Mouse (Mus musculus) lung, postnatal 0 days (tissue): Measurements from ENCODE around the gene Ugt1a9. TPM values are rescaled to one million over a fixed set of nuclear protein-coding genes. Genes with fewer than 3 reads are reported as not detected.

Experiments
- ATAC-seq: fragments of 200-750 bp; cut with Nextera tagmentation; 2 replicates; pipeline ENCODE4 v1.8.0; 2017; ENCODE audit warnings: moderate library complexity
- DNase-seq: peaks from one replicate; pipeline ENCODE4 v3.0.0-alpha.2; 2016; ENCODE audit warnings: low spot score
- H3K27ac ChIP-seq: fragments of 300-500 bp; sonication (generic); 2 replicates; pipeline ENCODE4 v1.5.1; 2014; ENCODE audit warnings: antibody characterized with exemption, mild to moderate bottlenecking, low read length, mixed read lengths
- H3K27me3 ChIP-seq: fragments of 300-500 bp; sonication (generic); replicated peaks from 2 replicates; pipeline ENCODE4 v1.6.1; 2014; ENCODE audit warnings: low read length, mixed read lengths; ENCODE audit not compliant: insufficient read depth
- H3K36me3 ChIP-seq: fragments of 300-500 bp; sonication (generic); 2 replicates; pipeline ENCODE4 v1.6.1; 2014; ENCODE audit warnings: low read length, mixed read lengths; ENCODE audit not compliant: insufficient read depth
- H3K4me1 ChIP-seq: fragments of 300-500 bp; sonication (generic); 2 replicates; pipeline ENCODE4 v1.6.1; 2014; ENCODE audit warnings: antibody characterized with exemption, low read depth, low read length, mixed read lengths; ENCODE audit not compliant: insufficient read depth
- H3K4me2 ChIP-seq: fragments of 300-500 bp; sonication (generic); replicated peaks from 2 replicates; pipeline ENCODE4 v1.6.1; 2014; ENCODE audit warnings: low read depth, mild to moderate bottlenecking, low read length, moderate library complexity, mixed read lengths
- H3K4me3 ChIP-seq: fragments of 300-500 bp; sonication (generic); 2 replicates; pipeline ENCODE4 v1.5.1; 2014; ENCODE audit warnings: low read depth, low read length
- H3K9ac ChIP-seq: fragments of 300-500 bp; sonication (generic); replicated peaks from 2 replicates; pipeline ENCODE4 v1.6.1; 2014; ENCODE audit warnings: low read depth, mild to moderate bottlenecking
- H3K9me3 ChIP-seq: fragments of 300-500 bp; sonication (generic); 2 replicates; pipeline ENCODE4 v1.6.1; 2016; ENCODE audit warnings: low read length, mixed read lengths
- CTCF ChIP-seq: IDR thresholded peaks from 2 replicates; pipeline ENCODE4 v1.5.1; 2016; ENCODE audit warnings: antibody characterized with exemption, mild to moderate bottlenecking
- EP300 ChIP-seq: IDR thresholded peaks from 2 replicates; pipeline ENCODE4 v1.6.1; 2016; ENCODE audit warnings: antibody characterized with exemption, mild to moderate bottlenecking, control low read depth
- WGBS: fragments of 180-500 bp; shearing (Covaris S2); extraction: QIAGEN DNeasy Blood & Tissue Kit; methylation state at CpG from one replicate; pipeline ENCODE4 v1.1.7; 2014; 5-methylcytosine and 5-hydroxymethylcytosine counted together
- polyA plus RNA-seq: library from polyadenylated mRNA; unstranded; fragments of >200 nt; fragmentation: Nextera tagmentation; extraction: Ambion mirVana; gene quantifications from 2 replicates; pipeline ENCODE4 v1.2.1, GENCODE M21; 2015

Ugt1a9 gene
- polyA plus RNA-seq, 1 experiment from 2014 or later = 0.13 TPM

DNA sequence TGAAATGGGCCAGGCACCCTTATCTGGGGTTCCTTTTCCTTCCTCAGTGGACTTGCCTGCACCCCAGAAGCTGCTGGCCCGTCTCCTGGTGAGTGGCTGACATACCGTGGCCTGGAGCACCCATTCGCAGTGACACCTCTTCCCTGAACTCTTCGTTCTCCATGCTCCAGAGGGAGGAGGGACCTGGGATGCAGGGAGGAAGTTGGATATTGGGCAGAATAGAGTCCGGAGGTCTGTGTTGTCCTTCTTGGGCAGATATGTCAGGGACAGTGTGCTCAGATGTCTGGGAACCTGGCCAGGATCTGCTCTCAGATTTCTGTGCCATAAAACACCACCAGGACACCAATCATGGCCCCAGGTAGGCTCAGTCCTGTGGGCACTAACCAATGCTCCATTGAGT lies 169.5 kb downstream of the Ugt1a9 start:
- TF ChIP-seq CTCF = no peak
- no peak for TF ChIP-seq EP300
- Histone ChIP-seq H3K27me3 (no peaks in the 10 kb centered on the region), H3K27ac (no peak overlapping the region), H3K4me1 (no peaks in the 10 kb centered on the region), H3K9ac (no peak overlapping the region), H3K36me3 (no peaks in the 10 kb centered on the region), H3K4me2 (no peak overlapping the region), H3K9me3 (peaks cover 58% of the 10 kb centered on the region), H3K4me3 (no peak overlapping the region)
- DNase-seq (peak; percentile 30), ATAC-seq (no peak)
- WGBS = 70% methylated on average over 5 of the region's 5 CpGs

DNA sequence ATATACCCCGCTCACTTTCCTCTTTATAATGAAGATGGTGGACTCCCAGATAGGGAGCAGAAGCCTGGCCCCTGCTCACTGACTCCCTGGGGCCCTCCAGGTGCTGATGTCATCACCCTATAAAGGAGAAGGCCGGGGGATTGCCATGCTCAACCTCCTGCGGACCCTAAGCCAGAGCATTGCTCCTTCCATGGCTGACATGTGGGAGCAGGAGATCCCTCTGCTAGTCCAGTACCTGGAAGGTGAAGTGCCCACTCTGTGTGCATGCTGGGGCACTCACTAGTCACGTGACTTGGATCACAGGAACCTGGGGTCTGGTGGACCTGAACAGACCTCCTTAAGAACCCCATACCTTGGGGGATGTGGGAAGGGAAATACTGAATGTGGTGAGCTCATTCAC lies 170.0 kb downstream of the Ugt1a9 start:
- Histone ChIP-seq H3K9ac (no peak overlapping the region), H3K4me1 (no peaks in the 10 kb centered on the region), H3K9me3 (peaks cover 57% of the 10 kb centered on the region), H3K27ac (no peak overlapping the region), H3K36me3 (no peaks in the 10 kb centered on the region), H3K4me3 (no peak overlapping the region), H3K27me3 (no peaks in the 10 kb centered on the region), H3K4me2 (no peak overlapping the region)
- TF ChIP-seq EP300 (no peak), CTCF (no peak)
- ATAC-seq (no peak), DNase-seq (no peak)
- WGBS = 58% methylated on average over 4 of the region's 4 CpGs

DNA sequence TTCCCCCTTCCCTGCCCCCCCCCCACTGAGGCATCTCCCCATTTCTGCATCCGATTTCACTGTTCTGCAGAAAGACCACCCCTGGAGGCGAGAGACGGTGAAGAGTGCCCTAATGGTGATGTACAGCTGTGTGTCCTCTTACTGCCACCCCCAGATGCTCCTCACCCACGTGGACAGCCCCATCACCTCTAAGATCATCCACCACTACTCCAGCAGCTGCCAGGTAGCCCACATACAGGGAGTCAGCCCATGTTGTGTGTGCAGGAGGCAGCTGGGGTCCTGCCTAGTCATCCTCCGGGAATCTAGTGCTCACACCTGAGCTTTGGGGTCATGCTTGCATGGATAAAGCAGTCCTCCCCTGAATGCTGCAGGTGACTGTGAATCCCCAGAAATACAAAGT lies 173.3 kb downstream of the Ugt1a9 start:
- no peak overlapping the region for H3K4me3 ChIP-seq
- no peak overlapping the region for H3K27ac ChIP-seq
- no peaks in the 10 kb centered on the region for H3K36me3 ChIP-seq
- H3K9ac ChIP-seq = no peak overlapping the region
- DNase-seq = no peak
- H3K4me1 ChIP-seq = no peaks in the 10 kb centered on the region
- H3K9me3 ChIP-seq = peaks cover 63% of the 10 kb centered on the region
- WGBS = 60% methylated on average over 5 of the region's 5 CpGs
- no peak for TF ChIP-seq CTCF
- TF ChIP-seq EP300 = no peak
- no peak for ATAC-seq
- H3K27me3 ChIP-seq = no peaks in the 10 kb centered on the region
- H3K4me2 ChIP-seq = no peak overlapping the region

DNA sequence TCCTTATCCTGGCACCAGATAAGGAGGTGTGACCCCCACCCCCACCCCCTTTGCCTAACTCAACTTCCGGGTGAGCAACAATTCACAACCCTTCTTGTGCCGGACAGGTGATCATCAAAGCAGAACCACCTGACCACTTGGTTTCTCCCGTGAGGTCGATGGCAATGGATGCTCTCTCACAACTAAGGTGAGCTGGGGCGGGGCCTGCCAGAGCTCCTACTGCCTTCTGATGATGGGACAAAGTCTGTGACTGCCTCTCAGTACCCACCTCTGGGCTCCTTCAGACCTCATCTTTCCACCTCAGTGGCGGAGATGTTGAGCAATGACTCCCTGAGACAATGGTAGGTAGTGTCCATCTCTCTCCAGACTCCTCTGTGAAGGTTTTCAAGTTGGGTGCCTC lies 175.3 kb downstream of the Ugt1a9 start:
- Histone ChIP-seq H3K27ac (no peak overlapping the region), H3K4me3 (no peak overlapping the region), H3K36me3 (no peaks in the 10 kb centered on the region), H3K4me1 (no peaks in the 10 kb centered on the region), H3K9ac (no peak overlapping the region), H3K27me3 (no peaks in the 10 kb centered on the region), H3K9me3 (peaks cover 71% of the 10 kb centered on the region), H3K4me2 (no peak overlapping the region)
- DNase-seq (no peak), ATAC-seq (peak; percentile 7)
- WGBS = 77% methylated on average over 6 of the region's 6 CpGs
- TF ChIP-seq CTCF (no peak), EP300 (no peak)

DNA sequence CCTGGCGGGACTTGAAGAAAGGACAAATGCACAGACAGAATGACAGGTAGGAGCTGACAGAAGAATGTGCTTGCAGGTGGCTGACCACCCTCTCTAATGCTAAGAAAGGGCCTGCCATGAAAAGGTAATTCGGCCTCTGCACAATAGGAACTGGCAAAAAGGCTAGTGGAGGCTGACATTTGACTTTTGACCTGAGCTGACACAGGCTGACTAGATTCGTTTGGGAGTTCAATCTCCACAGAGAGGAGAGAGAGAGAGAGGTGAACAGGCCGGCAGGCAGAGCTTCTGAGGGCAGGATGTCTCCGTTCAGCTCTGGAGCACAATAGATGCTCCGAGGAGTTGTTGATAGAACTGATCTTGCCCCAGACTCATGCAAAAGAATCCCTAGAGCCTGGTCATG lies 175.8 kb downstream of the Ugt1a9 start:
- DNase-seq (no peak), ATAC-seq (no peak)
- Histone ChIP-seq H3K27ac (no peak overlapping the region), H3K9me3 (peaks cover 71% of the 10 kb centered on the region), H3K4me3 (no peak overlapping the region), H3K27me3 (no peaks in the 10 kb centered on the region), H3K4me2 (no peak overlapping the region), H3K36me3 (no peaks in the 10 kb centered on the region), H3K9ac (no peak overlapping the region), H3K4me1 (no peaks in the 10 kb centered on the region)
- no peak for TF ChIP-seq EP300
- TF ChIP-seq CTCF = no peak
- WGBS = 40% methylated on average over 6 of the region's 6 CpGs

DNA sequence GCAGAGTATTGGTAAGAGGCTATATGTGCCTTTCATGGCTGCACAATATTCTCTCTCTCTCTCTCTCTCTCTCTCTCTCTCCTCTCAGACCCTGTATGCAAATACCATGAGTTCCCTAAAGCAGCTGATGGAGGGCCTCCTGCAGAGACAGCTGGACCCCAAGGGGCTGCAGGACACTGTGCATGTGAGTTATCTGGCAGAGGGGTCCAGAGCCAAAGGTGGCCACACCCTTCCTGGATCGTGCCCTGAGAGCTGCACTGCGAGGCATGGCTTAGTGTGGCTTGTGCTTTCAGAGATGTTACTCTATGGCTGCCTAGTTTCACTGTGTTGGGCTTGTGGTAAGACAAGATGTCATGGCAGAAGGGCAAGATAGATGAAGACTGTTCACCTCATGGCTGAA lies 177.1 kb downstream of the Ugt1a9 start:
- Histone ChIP-seq H3K9me3 (peaks cover 64% of the 10 kb centered on the region), H3K36me3 (no peaks in the 10 kb centered on the region), H3K4me2 (no peak overlapping the region), H3K9ac (no peak overlapping the region), H3K27me3 (no peaks in the 10 kb centered on the region), H3K4me3 (no peak overlapping the region), H3K4me1 (no peaks in the 10 kb centered on the region), H3K27ac (no peak overlapping the region)
- TF ChIP-seq CTCF (no peak), EP300 (no peak)
- no peak for DNase-seq
- ATAC-seq = no peak
- 43% methylated on average over 2 of the region's 2 CpGs for WGBS

DNA sequence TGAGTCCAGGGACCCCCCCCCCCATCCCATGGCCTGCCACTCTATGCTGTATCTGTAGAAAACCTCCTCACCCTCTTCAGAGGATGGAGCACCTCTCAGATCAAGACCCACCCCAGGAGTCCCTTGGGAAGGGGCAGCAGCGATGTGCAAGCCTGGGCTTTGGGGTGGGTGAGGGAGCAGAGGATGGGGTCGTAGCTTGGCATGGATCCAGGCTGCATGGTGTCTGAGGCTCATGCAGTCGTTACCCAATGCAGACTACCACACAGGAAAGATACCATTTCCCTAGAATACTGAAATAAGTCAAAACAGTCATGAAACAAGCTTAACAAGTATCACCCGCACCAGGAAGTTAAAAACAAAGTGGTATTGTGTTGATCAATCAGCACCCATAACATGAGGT lies 178.1 kb downstream of the Ugt1a9 start:
- Histone ChIP-seq H3K27ac (no peak overlapping the region), H3K36me3 (no peaks in the 10 kb centered on the region), H3K4me1 (no peaks in the 10 kb centered on the region), H3K9me3 (peaks cover 64% of the 10 kb centered on the region), H3K4me3 (no peak overlapping the region), H3K27me3 (no peaks in the 10 kb centered on the region), H3K4me2 (no peak overlapping the region), H3K9ac (no peak overlapping the region)
- ATAC-seq (no peak), DNase-seq (no peak)
- TF ChIP-seq CTCF (no peak), EP300 (no peak)
- 64% methylated on average over 4 of the region's 4 CpGs for WGBS
